Mouse (Mus musculus) retina, embryonic 14.5 days (tissue): ENCODE data around the gene Card11.

Experiments
- DNase-seq: peaks from one replicate; pipeline ENCODE4 v3.0.0-alpha.2; 2015; ENCODE audit warnings: low spot score

Gene Card11

DNA sequence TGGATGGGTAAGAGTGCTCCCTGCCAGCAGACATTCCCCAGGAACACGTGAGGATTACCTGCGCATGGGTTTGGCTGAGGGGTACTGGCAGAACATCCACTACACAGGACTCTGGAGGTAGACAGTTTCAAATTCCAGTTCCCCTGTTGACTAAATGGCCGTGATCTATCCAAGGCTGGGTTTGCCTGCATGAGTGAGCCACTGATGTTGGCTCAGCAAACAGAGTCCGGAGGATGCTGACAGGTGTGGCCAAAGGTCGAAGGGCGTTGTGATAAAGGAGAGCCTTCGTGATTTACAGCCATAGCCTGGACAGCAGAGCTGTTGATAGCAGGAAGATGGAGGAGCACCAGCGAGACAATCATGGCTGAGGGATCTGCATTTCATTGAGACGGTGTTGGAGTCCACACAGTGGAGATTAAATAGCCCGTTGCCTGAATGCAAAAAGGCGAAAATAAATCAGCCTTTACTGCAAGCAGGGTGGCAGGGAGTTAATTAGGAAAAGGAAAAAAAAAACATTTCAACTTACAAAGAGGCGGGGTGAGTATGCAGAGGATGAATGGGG, 147.9 kb downstream of the Card11 start:
- no peak for DNase-seq

- DNase-seq: peak; percentile 87
Observed at GRCm38 (mm10) chr5:140847300-140847729, 153.1 kb downstream of the Card11 start.

- DNase-seq: no peak
Observed at GRCm38 (mm10) chr5:140841942-140842341, 158.4 kb downstream of the Card11 start.

DNA sequence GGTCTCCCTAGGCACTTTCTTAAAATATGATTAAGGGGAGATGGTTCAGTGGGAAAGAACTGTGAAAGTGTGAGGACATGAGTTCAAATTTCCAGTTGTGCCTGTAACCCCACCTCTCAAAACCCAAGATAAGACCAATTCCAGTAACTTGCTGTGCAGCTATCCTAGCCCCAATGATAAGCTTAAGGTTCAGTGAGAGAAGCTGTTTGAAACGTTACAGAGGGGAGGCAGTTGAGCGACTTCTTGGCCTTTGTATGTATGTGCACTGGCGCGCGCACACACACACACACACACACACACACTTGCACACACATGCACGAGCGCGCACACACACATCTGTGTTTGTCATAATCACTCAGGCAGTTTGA, 169.3 kb downstream of the Card11 start:
- no peak for DNase-seq

- peak; percentile 99 for DNase-seq
Observed at GRCm38 (mm10) chr5:140830314-140831063, 169.9 kb downstream of the Card11 start, which contains the start of gene Gna12. Gna12 (minus strand) TSS chr5:140830431.

DNA sequence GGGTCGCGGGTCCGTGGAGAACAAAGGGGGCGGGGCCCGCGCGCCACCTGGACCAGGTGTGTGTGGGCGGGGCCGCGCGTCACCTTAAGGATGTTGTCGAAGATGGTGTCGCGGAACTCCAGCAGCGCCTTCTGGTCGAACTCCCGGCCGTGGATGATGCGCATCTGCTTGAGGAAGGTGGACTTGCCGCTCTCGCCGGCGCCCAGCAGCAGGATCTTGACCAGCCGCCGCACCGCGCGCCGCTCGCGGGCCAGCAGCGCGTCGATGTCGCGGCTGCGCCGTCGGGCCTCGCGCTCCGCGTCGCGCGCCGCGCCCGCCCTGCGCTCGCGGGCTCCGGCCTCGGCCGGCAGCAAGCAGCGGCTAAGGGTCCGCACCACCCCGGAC, 170.5 kb downstream of the Card11 start:
- no peak for DNase-seq

GRCm38 (mm10) chr5:140829081-140829910, 171.1 kb downstream of the Card11 start:
- peak; percentile 38 for DNase-seq

DNA sequence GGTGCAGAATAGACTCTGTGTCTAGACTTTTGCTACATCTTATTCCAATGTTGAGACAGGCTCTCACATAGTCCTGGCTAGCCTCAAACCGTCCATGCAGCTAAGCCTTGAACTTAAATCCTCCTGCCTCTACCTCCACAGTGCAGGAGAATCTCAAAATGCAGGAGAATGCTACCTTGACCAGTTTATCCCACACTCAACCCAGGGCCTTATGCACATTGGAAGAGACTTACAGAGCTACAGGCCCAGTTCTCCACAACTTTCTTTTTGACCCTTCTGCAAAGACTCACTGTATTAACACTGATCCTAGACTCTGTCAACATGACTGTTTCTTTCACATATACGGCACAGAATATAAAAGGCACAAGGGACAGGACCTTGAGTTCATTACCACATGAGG, 172.0 kb downstream of the Card11 start:
- DNase-seq: no peak

GRCm38 (mm10) chr5:140827896-140828295, 172.5 kb downstream of the Card11 start:
- DNase-seq: no peak

DNA sequence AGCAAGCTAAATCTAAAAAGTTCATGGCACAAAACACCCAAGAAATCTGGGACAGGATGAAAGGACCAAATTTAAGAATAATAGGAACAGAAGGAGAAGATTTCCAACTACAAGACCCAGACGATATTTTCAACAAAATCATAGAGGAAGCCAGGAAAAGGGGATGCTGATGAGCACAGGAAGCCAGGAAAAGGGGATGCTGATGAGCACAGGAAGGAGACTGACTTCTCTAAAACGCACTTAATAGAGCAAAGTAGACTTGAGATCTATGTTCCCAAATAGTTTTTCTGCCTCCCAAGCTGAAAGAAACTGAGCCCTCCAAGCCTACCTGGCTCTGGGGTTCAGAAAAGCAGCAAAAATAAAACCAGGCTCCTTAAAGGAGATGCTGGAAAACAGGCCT, 173.0 kb downstream of the Card11 start:
- DNase-seq: no peak

- no peak for DNase-seq
Observed at GRCm38 (mm10) chr5:140826796-140827195, 173.6 kb downstream of the Card11 start.

DNA sequence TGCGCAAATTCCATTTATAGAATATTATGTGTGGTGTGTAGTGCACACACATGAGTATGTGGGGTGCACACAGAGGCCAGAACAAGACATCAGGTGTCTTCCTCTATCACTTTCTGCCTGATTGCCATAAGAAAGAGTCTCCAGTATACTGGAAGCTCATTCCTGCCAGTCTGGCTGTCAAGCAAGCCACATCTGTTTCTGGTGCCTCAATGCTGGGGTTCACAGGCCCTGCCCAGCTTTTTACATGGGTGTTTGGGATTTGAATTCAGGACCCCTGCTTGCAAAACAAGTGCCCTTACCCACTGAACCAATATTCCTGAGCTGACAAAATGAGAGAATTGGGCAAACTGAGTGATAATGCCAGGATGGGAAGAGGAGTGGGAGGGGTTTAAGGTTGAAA, 174.3 kb downstream of the Card11 start:
- DNase-seq: no peak

DNA sequence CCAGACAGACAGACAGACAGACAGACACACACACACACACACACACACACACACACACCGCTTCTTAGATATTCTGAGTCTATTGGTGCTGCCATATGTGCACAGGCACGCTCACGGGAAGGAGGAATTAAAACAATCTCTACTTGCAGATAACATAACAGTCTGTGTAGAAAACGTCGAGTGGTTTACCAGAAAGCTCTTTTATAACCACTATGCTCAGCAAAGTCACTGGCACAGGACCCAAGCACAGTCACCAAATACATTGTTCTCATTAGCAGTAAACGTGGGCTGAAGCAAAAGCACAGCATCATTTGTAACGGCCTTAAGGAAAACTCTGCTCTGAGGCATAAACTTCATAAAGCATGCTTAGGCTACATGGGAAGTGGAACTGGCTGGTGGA, 176.3 kb downstream of the Card11 start:
- no peak for DNase-seq

GRCm38 (mm10) chr5:140823386-140823785, 177.0 kb downstream of the Card11 start:
- no peak for DNase-seq
